Mouse (Mus musculus): ENCODE results near the gene Sord.
"Not testable (repeated sequence)": the region's sequence is repeated elsewhere in the genome, so short reads cannot be mapped to it uniquely, and the experiment has no call there.

The Sord gene

DNA sequence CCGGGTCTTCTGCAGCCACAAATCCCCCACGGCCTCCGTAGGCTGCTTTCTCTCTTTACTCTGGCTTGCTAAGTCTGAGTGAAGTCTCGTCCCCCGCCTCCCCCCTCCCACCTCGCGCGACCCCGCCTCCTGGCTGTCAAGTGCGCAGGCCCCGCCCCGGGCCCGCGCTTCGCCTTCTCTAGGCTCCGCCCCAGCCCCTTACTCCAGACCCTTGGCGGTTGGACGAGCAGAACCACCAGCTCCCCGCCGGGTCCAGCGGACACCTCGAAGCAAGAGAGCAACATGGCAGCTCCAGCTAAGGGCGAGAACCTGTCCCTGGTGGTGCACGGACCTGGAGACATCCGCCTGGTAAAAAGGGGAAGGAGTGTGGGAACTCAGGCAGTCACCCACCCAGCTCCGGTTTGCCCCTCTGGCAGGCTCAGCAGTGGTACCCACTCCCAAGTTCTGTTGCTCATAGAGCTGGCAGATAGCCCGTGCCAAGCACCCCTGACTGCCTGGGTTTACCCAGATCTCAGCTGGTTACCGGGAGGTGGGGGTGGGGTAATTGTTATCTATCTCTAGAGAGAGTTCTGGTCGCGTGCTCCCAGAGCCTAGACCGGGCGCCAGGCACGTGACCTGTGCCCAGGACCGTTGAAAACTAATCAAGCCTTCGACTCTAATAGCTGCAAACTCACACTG, at the start of gene Sord:
Gene Sord, plus strand, starts transcription at position 139 of the 678 bp plus-strand sequence.
- DNase-seq (ENCODE audit: low spot score in 2 of 2): peak in 1 of 2 experiments; percentile 55

GRCm38 (mm10) chr2:122185086-122185485, 49.5 kb upstream of the Sord start:
- no peak for DNase-seq (ENCODE audit: low spot score in 2 of 2)

- no peak for DNase-seq (ENCODE audit: low spot score in 2 of 2)
These were observed 48.4 kb upstream of the Sord start, which contains the start of the genes Patl2 and Terb2 for GRCm38 (mm10) chr2:122186106-122186505. Gene Patl2 (minus strand): TSS chr2:122186189. Gene Terb2 (plus strand): TSS chr2:122186272.

- DNase-seq (ENCODE audit: low spot score in 2 of 2): no peak
These were observed 47.8 kb upstream of the Sord start for GRCm38 (mm10) chr2:122186751-122187150.

- no peak for DNase-seq (ENCODE audit: low spot score in 2 of 2)
These were observed 42.7 kb upstream of the Sord start for GRCm38 (mm10) chr2:122191849-122192248.

DNA sequence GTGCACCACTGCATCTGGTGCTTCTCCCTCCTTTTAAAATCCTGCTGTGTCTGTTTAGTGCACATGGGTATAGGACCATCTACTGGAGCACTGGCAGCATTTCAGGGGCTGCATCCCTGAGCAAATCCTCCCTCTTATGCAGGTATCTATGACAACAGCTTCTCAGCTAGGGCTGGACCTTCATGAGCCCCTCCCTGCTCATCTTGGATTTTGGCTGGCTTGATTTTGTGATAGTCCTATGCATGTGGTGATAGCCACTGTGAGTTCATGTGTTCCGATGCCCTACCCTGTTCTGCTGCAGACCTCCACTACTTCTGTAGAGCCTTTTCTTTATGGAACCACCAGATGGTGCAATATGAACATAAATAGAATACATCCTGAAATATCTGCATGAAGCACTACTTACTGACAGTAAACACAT, 40.0 kb upstream of the Sord start:
- peak in 1 of 2 experiments; percentile 14 for DNase-seq (ENCODE audit: low spot score in 2 of 2)

DNA sequence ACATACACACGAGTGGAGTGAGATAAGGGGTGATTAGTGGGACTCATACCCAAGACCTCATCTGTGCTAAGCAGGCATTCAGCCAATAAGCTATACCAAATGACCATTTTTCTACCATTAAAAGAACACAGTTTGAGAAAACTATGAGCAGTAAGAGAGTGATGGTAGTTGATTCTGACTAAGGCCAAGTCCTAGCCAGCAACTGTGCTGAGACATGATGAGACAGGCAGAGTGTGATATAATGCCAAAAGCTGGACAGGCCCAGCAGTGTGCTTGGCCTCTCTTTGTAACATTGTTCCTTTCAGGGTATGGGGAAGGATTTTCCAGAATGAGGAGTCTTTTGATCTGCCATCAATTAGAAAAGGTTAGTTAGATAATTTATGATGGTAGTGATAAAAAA, 33.0 kb upstream of the Sord start:
- no peak for DNase-seq (ENCODE audit: low spot score in 2 of 2)

DNA sequence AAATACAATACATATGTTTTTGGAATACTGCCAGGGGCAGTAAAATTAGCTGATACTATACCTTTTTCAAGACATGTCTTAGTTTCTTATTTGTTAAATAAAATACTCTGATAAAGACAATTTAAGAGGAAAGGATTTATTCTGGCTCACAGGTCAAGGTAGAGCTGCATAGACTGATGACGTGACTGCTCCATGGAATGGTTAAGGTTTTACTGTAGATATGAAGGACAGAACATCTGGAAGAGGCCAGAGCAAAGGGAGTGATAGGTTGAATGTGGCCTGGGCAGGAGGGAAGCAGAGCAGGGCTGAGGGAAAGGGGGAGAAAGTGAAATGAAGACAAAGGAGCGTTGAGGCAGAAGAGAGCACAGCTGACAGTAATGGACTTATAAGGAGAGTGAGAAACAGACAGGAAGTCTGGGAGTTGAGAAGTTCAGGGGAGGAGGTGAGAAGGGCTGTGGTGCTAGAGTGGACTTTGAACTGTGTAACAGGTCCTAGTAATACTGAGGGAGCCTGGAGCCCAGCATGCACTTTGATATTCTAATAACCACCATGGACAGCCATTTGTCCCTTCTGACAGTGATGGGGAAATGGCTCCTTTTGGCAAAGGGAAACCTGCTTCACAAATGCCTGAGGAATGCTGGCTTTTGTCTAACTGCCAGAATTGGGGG, 28.0 kb upstream of the Sord start:
- DNase-seq (ENCODE audit: low spot score in 2 of 2): no peak

DNA sequence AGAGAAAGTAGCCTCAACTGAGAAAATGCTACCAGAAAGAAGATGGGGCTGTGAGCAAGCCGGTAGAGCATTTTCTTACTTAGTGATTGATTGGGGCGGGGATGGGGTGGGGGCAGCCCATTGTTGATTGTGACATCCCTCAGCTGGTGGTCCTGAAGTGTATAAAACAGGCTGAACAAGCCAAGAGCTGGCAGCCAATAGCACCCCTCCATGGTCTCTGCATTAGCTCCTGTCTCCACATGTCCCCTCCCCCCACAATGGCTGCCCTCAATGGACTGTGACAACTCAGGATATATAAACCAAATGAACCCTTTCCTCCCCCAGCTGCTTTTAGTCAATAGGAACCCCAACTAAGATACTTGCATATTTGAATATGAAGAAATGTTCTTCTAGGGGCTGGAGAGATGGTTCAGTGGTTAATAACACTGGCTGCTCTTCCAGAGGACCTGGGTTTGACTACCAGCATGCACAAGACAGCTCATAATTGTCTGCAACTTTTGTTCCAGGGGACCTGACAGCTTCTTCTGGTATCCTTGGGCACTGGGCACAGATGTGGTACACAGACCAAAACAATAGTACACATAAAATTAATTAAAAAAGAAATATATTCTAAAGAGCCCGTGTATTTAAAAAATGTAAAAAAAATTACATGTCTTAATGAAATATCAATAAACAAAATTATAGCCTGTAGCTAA, 23.9 kb upstream of the Sord start:
- no peak for DNase-seq (ENCODE audit: low spot score in 2 of 2)

GRCm38 (mm10) chr2:122217075-122217474, 17.5 kb upstream of the Sord start:
- not testable (repeated sequence) for DNase-seq (ENCODE audit: low spot score in 2 of 2)

DNA sequence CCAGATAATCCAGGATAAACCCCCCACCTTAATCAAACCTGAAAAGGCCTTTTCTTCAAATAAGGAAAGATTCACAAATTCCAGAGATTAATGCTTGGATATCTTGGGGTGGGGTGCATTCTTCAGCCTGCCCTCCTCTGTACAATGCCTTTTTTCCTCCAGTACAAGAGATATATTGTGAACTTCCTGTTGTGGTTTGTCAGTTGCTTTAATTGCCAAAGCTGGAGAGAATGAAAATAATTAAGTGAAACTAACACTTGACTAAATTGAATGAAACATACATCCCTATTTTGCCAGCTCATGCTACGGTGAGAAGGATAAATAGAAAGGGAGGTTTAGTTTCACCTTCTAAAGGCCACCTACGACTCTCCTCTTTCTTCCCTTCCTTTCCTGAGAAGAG, 16.3 kb upstream of the Sord start:
- no peak for DNase-seq (ENCODE audit: low spot score in 2 of 2)

DNA sequence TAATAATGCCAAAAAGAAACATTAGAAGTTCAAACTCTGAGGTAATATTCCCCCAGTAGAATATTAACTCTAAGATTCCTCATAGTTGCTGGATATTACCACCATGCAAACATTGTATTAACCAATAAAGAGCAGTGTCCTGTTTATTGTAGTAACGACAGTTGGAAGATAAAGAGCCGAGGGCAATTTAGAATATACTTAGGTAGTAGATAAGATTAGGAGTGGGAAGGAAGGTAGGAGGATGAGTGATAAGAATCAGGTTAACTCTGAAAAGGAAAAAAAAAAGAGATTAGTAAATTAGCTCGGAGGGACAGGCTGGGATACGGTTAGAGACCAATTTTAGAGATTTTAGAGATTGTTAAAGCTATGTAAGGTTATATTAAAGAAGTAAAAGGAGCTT, 13.2 kb upstream of the Sord start:
- DNase-seq (ENCODE audit: low spot score in 2 of 2): no peak

- DNase-seq (ENCODE audit: low spot score in 2 of 2): no peak
These were observed 12.8 kb upstream of the Sord start for GRCm38 (mm10) chr2:122221798-122222197.

DNA sequence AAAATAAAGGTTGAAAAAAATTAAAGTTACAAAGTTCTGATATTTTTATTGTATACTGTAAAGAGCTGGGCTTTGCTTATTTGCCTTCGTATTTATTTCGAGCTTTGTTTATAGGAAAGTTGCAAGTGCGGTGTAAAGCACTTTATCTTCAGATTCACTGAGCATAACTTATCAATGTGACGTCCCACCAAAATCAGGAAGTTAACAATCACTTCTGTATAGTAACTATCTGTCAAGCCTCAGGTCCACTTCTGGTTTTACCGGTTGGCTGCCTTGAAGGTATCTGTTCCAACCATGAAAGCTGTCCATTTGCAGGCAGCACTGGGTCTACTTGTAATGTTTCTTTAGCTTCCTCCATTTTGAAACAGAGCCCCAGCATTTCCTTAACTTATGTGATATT, 12.3 kb upstream of the Sord start:
- no peak for DNase-seq (ENCODE audit: low spot score in 2 of 2)

GRCm38 (mm10) chr2:122223654-122224053, 10.9 kb upstream of the Sord start:
- no peak for DNase-seq (ENCODE audit: low spot score in 2 of 2)

DNA sequence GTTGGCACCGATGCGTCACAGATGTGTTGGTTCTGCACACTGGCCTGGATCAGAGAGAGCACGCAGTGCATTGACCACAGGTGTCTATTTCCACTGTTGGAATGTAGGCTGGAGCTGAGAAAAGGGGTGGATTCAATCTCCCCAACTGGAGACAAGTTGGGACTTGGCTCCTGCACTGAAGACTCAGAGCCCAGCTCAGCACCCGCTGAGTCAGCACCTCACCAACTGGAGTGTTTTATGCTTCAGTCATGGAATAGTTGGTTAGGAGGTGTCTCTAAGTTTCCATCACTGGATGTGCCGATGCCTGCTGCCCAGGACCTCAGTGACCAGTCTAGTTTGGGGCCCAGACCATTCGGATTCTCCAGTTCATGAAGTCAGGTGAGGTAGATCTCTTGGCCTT, 4.2 kb upstream of the Sord start:
- no peak for DNase-seq (ENCODE audit: low spot score in 2 of 2)

DNA sequence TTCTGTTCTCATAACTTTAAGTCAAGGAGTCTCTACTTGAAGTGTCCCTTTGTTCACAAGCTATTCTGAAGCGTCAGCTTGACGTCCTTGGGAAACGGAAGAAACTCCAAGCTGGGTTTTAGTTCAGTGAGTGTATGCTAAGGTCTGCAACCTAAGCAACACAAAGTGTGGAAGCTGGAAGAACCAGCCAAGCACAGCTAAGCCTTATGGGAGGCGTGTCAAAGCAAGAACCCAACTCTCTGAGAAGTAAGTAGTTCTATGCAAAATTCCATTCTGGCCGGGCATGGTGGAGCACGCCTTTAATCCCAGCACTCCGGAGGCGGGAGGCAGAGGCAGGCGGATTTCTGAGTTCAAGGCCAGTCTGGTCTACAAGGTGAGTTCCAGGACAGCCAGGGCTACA, 2.9 kb upstream of the Sord start:
- DNase-seq (ENCODE audit: low spot score in 2 of 2): no peak

- no peak for DNase-seq (ENCODE audit: low spot score in 2 of 2)
These were observed 1.2 kb upstream of the Sord start for GRCm38 (mm10) chr2:122233341-122233740.

DNA sequence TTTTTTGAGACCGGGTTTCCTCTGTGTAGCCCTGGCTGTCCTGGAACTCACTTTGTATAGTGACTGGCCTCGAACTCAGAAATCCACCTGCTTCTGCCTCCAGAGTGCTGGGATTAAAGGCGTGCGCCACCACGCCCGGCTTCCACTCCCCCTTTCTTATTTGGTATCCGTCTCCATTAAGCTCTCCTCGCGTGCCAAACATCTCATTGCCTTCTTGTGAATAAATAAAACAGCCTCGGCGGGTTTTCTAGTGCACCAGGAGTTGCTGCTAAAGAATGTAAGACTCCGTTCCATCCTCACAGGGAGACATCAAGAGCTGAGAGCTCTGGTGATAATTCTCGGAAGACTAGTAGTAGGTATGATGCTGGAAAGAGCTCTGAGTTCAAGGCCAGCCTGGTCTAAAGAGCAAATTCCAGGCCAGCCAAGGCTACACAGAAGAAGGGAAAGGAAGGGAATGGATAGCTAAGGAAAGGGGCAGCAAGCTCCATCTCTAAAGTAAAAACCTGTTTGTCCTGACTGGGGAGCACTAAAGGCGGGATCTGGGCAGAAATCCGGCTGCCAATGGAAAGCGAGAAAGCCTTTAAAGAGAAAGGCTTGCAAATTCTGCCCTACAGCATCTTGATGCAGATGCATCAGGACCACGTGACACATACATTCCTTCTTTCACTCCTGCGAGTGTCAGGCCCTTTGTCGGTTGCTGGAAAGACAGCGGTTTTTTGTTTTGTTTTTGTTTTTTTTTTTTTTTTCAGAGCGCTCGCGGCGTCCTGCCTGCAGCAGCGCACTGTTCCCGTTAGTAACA, 591 bp upstream of the Sord start:
- peak in 1 of 2 experiments; percentile 32 for DNase-seq (ENCODE audit: low spot score in 2 of 2)

DNA sequence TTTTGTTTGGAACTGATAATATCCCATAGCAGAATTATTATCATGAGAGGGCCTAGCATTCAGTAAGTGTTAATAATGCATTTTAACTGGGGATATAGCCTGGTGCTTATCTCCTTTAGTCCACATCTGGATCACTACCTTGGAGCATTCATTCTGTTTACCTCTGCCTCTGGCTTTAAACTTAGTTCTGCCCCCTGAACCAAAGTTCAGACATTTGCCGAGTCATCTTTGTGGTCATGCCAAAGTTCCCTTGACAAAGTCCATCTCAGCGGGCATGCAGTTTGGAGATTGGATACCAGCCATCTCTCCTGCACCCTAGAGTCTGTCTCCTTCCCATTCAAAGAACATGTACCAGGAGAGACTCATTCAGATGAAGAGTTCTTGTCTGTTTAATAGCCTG, 876 bp downstream of the Sord start:
- DNase-seq (ENCODE audit: low spot score in 2 of 2): no peak

DNA sequence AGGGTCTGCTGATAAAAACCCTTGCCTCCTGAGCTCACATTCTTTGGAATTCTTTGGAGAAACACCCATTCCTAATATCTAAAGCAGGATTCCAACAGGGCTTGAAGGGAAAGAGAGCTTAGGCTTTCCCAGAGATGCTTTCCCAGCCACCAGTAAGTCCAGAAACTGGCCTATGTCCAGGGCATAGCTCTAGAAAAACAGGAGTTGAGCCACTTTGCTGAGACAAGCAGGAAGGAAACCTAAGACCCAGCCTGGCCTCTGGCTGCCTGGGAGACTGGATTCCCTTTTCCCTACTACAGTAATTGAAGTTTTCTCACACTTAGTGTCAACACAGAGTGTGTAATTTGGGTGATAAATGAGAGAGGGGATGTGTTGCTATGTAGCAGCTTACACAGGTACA, 1.8 kb downstream of the Sord start:
- DNase-seq (ENCODE audit: low spot score in 2 of 2): no peak

- no peak for DNase-seq (ENCODE audit: low spot score in 2 of 2)
These were observed 3.4 kb downstream of the Sord start for GRCm38 (mm10) chr2:122237891-122238470.

Measured in left cerebral cortex, adult 9 months (tissue).